Mouse (Mus musculus) hindlimb bud, embryonic 11.5 days (tissue): ENCODE measurements at regions not wholly inside any gene's neighbourhood (a gene's known extent, or its start where the extent isn't known, plus 50 kb on each side); places are given as distances from the start of the nearest gene placed in this dataset.

Source experiments
- DNase-seq: peaks from one replicate; pipeline ENCODE4 v3.0.0-alpha.2; 2012; ENCODE audit warnings: low read depth, low spot score; ENCODE audit errors: extremely low spot score

DNA sequence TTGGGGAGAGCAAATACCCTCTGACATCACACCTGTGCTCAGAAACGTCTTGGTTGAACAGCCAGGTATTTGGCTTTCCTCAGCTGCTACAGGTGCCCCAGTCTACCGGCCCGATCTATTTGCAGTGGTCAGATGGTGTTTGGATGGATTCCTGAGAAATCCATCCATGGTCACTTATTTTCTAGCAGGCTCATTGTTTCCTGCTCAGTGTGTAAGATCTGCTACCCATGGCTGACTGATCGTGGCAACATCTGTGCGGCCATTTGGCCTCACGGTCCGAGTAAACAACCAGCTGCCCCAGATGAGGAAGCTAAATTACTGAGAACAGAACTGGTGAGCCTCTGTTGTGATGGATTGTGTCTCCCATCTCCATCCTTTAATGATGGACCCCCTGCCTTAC, 1248.8 kb upstream of the A1bg start:
- DNase-seq: no peak

- no peak for DNase-seq
Measured at GRCm38 (mm10) chr15:62171167-62171566, 1248.4 kb upstream of the A1bg start.

DNA sequence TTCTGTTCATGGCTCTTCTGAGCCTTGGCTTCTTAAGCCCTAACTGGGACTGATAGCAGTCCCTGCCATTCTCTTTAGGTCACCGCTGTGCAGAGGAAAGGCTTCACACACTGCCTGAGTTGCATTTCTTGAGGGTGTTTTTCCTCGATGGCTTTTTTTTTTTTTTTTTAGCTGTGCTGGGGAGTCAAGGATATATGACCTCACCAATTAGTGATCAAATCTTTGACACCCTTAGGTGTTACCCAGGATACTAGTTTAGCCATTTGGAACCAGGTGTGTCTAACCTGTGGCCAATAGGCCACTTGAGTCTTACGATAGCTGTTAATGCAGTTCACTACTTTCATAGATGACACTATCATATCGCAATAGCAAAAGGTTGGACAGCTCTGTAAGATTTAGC, 1247.5 kb upstream of the A1bg start:
- DNase-seq: no peak

- DNase-seq: no peak
Measured at GRCm38 (mm10) chr15:62169591-62170019, 1246.8 kb upstream of the A1bg start.

GRCm38 (mm10) chr15:62168958-62169590, 1246.3 kb upstream of the A1bg start:
- no peak for DNase-seq

GRCm38 (mm10) chr15:62168522-62168921, 1245.7 kb upstream of the A1bg start:
- no peak for DNase-seq

DNA sequence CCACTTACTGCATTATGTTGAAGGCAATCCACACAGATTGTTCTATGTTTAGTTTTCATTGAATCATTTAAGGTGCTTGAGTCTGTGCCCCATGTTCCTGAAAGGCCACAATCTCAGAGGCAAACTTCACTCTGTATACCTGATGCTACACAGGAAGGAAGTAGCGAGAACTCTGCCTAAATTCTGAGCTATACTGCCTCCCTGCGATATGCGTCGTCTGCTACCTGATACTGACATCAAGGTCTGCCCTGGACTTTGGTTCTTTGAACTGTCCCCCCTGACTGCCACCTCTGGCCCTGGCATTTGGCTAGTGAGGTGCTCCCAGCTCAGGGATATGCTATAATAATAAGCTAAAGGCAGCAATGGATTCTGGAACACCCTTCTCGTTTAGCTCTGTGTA, 1244.0 kb upstream of the A1bg start:
- no peak for DNase-seq

DNA sequence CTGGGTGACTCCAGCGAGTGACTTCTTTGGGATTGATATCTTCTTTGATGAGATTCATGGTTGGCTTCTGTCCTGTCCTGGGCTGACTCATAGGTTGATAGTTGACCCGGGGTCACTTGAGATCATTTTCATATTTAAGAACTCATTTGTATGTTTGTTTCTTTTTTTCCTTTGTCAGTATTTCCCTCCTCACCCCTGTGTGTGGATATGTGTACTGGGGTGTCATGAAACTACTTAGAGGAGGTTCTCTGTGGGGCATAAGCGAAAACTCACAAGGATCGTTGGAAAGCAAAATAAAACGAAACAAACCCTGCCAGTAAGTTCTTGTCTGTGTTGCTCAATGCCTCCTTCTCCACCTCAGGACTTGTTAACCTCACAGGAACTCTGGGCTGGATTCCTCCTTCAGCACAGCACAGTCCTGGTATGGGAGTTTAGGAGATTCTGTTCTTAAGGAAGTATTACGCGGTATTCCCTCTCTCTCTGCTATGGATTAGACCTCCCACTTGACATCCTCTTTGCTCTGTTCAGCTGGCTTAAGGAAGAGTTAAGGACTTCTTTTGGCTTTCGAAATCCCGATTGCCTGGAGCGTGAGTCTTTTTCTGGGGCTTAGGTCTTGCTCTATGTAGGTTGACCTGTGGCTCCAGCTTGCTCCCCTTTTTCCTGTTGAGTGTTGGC, 1243.2 kb upstream of the A1bg start:
- DNase-seq: no peak

DNA sequence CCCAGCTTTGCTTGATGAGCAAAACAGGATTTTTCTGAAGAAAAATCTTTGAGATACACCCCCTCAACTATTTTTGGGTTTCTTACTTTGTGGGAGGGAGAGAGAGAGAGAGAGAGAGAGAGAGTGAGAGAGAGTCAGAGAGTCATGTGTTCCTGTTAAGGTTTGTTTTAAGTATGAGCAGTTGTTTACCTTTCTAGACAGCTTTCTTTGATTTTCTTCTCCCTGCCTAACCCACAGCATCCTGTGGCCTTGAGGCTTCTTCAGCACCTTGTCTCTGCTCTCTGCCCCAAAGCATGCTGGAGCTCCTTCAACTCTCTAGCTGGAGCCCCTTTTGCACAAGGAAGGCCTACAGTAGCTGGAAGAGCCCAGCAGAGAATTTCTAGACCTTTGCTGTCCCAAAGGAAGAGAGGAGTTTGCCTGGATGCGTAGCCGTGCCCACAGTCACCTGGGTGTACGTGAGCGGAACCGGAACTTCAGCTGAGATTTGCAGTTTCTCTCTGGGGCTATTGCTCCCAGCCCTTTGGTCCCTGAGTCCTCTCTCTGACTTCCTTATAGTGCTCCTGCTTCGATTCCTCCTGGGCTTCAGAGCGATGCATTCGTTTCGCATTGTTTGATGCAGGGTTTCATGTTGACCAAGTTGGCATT, 1242.1 kb upstream of the A1bg start:
- no peak for DNase-seq

DNA sequence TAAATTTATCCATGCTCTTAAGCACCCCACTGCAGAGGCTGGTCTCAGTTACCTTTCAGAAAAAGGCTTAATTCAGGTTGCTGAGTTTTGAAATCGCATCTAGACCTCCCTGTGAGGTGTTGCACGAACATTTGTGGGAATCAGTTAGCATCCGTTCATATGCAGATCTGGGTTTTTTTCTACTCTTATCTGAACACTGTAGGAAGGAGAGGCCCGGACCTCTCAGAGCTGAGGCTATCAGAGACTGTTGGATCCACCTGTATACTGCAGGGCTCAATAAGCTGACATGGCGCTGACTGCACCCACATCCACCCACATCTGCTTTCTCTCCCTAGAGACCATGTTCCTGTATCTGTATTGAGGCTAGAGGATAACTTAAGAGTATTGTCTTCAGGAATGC, 1240.4 kb upstream of the A1bg start:
- DNase-seq: no peak

GRCm38 (mm10) chr15:62162648-62163194, 1239.9 kb upstream of the A1bg start:
- no peak for DNase-seq

DNA sequence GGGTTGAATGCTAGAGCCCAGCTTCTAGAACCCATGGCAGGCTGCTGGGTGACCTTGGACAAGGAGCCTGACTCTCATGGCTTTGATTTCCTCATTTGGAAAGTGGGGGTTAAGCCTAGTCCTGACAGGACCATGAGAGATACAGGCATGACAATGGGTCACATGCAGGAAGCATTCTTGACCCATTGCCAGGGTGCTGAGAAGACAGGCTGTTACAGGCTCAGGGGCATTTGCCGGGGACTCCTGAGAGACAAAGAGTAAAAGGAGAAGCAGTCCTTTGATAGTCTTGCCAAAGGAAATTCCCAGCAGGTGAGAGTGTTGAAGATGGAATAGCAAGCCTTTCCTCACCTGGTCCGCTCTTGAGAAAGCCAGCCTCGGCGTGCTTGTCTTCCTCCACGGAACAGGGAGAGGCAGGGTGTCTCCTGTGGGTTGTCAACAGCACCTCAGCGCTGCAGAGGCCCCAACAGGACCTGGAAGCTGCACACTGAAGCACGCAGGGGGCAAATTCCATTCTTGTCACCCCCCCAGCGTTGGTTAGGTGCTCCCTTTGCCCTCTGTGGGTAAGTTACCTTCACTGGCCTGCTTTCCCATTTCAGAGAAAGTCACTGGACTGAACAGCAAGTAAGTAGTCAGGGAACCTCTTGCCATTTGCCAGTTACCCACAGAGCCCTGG, 1239.3 kb upstream of the A1bg start:
- DNase-seq: no peak

DNA sequence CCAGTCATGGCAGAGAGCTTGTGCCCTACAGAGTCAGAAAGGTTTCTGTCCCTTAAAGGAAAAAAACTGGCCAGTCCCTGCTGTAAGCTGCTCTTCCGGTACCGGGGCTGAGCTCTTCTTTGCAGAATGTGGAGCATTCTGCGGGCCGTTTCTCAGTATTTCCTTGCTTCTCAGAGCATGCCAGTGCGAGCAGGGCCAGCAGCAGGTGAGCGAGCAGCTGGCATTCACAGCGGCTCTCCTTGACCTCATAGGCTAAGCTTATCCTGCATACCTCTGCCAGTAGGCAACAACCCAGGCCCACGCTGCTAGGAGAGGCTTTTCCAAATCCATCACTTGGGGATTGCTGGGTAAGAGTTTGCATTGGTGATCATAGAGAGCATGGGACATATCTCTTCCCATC, 1238.2 kb upstream of the A1bg start:
- no peak for DNase-seq

DNA sequence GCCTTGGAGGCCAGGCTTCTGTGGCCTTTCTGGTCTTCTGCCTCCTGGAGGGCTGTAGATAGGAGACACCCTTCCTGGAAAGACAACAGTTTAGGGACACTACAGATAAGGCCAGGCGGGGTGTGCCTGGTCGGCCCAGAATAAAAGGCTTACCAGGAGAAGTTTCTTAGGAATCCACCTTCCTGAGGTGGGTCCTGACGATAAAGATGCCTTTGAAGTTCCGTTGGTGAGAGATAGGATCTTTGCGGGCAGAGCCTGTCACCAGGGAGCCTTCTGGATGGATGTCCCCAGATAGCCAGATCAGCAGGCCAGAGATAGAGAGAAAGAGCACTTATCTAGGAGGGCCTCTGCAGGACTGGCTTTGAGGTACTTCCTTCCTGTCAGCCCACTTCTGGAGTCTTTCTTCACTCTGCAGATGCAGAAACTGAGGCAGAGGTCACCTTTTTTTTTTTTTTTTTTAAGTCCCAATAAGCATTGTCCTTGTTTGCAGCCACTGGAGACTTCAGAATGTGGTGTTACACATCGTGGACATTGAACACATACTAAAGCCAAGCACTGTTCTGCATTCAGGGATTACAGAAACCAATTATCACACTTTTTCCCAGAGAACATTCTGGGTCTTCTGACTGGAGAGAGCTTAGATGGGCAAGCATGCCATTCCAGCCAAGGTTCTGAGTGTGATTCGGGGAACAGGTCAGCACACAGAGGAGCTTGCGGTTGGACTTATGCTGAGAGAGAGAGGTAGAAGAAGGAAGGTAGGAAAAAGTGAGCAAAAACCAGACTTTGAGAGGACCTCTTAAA, 1236.3 kb upstream of the A1bg start:
- no peak for DNase-seq

- no peak for DNase-seq
Measured at GRCm38 (mm10) chr15:62157200-62158033, 1234.6 kb upstream of the A1bg start.

DNA sequence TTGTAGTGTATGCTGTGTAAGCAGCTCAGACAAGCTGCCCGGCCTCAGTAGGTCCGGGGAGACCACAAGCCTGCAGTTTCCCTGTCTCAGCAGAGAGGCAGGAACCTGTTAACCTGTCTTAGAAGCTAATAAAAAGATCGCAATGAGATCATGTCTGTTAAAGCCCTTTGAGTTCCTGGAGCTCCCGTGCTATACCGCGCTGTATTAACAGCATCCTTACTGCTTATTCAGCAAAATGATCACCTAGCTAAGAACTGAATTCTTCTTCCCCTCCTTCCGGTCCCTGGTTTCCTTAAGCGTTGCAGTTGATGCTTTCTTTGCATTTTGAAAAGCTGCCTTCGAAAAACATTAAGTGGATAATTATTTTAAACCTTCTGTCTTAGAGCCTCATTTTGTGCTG, 1230.4 kb upstream of the A1bg start:
- no peak for DNase-seq

DNA sequence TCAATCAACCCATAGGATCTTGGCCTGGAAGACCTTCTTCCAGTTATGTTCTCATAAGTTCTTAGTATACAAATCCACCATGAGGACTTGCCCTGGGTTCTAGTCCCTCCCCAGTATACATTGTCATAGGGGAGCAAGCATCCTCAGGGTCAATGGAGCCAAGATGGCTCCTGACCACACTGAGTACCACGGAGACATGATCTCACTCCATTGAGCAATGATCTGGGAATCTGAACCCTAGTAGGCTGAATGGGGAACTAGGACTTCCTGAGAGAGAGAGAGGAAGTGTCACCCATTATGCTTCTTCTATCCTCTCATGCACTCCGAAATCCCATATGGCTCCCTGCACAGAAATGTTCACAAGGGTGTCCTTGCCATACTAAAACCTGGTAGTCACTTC, 1229.3 kb upstream of the A1bg start:
- no peak for DNase-seq

DNA sequence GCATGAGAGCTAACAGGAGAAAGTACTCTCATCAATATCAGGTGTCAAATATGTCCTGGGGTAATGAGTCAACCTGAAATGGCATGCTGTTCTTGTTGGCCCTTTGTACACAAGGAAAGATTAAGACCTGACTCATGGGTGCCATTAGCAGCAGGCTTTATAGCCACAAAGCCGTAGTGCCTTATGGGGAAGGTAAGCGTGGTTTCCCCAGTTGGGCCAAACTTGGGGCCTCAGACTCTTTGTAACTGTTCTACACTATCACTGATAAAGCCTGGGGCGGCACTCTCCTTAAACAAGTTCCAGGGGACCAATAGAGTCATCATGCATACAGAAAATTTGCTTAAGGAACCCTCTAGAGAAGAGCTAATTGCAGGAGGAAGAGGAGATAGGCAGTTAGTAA, 1228.9 kb upstream of the A1bg start:
- no peak for DNase-seq

DNA sequence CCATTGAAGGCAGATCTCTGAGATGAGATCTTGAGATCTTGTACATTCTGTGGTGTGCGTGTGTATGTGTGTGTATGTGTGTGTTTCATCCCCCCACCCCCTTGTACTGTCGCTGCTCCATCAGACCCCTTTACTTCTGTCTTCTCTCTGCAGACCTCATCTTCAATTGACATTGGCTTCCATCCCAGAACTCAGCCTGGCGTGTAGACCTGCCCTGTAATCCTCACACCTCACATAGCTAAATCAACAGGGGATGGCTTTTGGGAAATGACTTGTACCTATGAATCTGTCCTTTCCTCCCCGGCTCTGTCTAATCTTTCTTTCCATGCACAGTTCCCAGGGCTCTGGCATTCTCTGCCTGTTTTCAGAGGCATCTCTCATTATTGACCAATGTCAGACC, 1227.5 kb upstream of the A1bg start:
- no peak for DNase-seq

DNA sequence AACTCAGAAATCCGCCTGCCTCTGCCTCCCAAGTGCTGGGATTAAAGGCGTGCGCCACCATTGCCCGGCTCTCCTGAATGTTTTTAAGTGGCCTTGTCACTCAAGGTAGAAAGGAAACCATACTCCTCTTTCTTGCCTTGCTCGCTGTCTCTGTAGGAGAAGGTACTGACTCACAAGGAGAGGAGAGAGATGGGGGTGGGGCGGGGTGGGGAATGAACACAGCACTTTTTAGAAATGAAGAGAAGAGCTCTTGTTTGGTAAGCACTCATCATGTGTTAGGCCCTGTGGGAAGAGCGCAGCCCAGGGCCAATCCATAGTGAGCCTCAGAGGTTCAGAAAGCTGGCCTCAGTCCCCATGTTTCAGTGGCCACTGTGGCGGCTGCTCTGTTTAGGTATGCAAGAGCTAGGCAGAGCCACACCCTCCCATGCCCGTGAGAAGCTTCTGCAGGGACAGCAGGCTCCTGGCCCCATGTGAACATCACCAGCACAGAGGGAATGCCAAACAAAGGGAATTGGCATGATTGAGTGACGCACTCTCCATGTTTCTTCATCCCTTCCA, 1225.9 kb upstream of the A1bg start:
- DNase-seq: no peak
